Mouse (Mus musculus) hindbrain, embryonic 16.5 days (tissue): ENCODE measurements around the gene Asxl1. TPM values are rescaled to one million over a fixed set of nuclear protein-coding genes. Genes with fewer than 3 reads are reported as not detected.
"Not testable (repeated sequence)": the region's sequence is repeated elsewhere in the genome, so short reads cannot be mapped to it uniquely, and the experiment has no call there.

Source experiments
- ATAC-seq: fragments of 200-750 bp; cut with Nextera tagmentation; 2 replicates; pipeline ENCODE4 v1.8.0; 2017; ENCODE audit warnings: moderate TSS enrichment, moderate library complexity
- H3K27ac ChIP-seq: fragments of 300-500 bp; sonication (generic); 2 replicates; pipeline ENCODE4 v1.5.1; 2014; ENCODE audit warnings: low read depth, mild to moderate bottlenecking, control low read depth, low read length, moderate library complexity
- H3K27me3 ChIP-seq: fragments of 300-500 bp; sonication (generic); replicated peaks from 2 replicates; pipeline ENCODE4 v1.6.1; 2014; ENCODE audit warnings: low read length; ENCODE audit not compliant: control insufficient read depth, insufficient read depth
- H3K36me3 ChIP-seq: fragments of 300-500 bp; sonication (generic); 2 replicates; pipeline ENCODE4 v1.6.1; 2014; ENCODE audit warnings: mild to moderate bottlenecking, low read length, moderate library complexity, mixed read lengths; ENCODE audit not compliant: control insufficient read depth, insufficient read depth
- H3K4me1 ChIP-seq: fragments of 300-500 bp; sonication (generic); 2 replicates; pipeline ENCODE4 v1.6.1; 2014; ENCODE audit warnings: low read depth, low read length; ENCODE audit not compliant: control insufficient read depth, insufficient read depth
- H3K4me2 ChIP-seq: fragments of 300-500 bp; sonication (generic); 2 replicates; pipeline ENCODE4 v1.6.1; 2014; ENCODE audit warnings: mild to moderate bottlenecking, low read length, control low read depth, moderate library complexity
- H3K4me3 ChIP-seq: fragments of 300-500 bp; sonication (generic); 2 replicates; pipeline ENCODE4 v1.5.1; 2014; ENCODE audit warnings: mild to moderate bottlenecking, low read length, control low read depth, moderate library complexity
- H3K9ac ChIP-seq: fragments of 300-500 bp; sonication (generic); 2 replicates; pipeline ENCODE4 v1.6.1; 2014; ENCODE audit warnings: low read depth, mild to moderate bottlenecking, control low read depth, low read length, moderate library complexity
- H3K9me3 ChIP-seq: fragments of 300-500 bp; sonication (generic); 2 replicates; pipeline ENCODE4 v1.6.1; 2014; ENCODE audit warnings: mild to moderate bottlenecking, low read length, moderate library complexity; ENCODE audit not compliant: control insufficient read depth
- WGBS: fragments of 180-500 bp; shearing (Covaris S2); extraction: QIAGEN DNeasy Blood & Tissue Kit; methylation state at CpG from one replicate; pipeline ENCODE4 v1.1.7; 2014; 5-methylcytosine and 5-hydroxymethylcytosine counted together
- polyA plus RNA-seq: library from polyadenylated mRNA; unstranded; fragments of >200 nt; fragmentation: Nextera tagmentation; extraction: Ambion mirVana; gene quantifications from 2 replicates; pipeline ENCODE4 v1.2.1, GENCODE M21; 2015

Asxl1 gene
- polyA plus RNA-seq, 1 experiment from 2014 or later: 7.8 TPM

DNA sequence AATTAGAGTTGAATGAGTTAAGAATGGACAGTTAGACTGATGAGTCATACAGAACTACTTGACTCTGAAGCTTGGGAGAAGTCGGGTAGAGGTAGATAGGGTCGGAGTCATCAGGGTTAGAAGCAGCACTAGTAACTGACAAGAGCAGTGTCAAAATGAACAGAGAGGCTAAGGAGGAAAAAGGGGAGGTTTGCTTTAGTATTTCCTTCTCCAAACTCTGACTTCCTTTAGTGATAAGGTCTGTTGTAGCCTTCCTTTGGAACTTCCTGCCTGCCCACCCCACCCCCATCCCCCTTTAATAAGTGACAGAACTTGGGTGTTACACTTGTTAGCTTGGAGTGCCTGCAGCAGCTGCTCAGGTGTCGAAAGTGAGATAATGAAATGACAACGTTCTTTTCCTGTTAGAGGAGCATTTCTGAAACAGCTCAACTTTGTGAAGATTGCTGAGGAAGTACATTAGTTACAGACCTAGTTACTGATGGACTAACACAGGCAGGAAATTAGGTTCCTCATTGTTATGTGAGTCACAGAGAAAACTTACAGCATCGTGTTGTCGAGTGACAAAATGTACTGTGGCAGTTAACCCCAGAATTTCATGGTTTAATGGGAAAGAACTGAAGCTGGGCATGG lies 5.0 kb downstream of the Asxl1 start:
- Histone ChIP-seq H3K27me3 (no peaks in the 10 kb centered on the region), H3K4me2 (no peak overlapping the region), H3K36me3 (peaks cover 8% of the 10 kb centered on the region; the same call in 1 of the 2 replicates), H3K4me3 (no peak overlapping the region), H3K4me1 (peaks cover 29% of the 10 kb centered on the region), H3K9ac (no peak overlapping the region), H3K27ac (no peak overlapping the region), H3K9me3 (no peaks in the 10 kb centered on the region)
- ATAC-seq: no peak
- WGBS: 45% methylated on average over 6 of the region's 6 CpGs

DNA sequence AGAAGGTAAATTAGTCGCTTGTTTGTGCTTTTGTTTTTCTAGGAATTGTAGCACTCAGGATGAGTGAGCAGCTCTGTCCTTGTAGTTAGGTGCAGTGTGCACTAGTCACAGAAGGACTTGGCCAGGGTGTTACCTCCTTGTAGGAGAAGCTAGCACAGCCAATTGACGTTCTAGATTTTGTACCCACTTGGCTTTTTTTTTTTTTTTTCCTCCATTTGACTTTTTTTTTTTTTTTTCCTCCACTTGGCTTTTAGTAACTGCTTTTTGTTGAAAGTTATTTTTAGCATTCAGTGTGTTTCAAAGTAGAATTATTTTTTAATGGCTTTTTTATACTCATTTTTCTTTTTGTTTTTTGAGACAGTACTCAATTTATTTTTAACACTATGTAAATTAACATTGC lies 9.0 kb downstream of the Asxl1 start:
- H3K27me3 ChIP-seq: no peaks in the 10 kb centered on the region
- H3K36me3 ChIP-seq: peaks cover 21% of the 10 kb centered on the region
- H3K9ac ChIP-seq: no peak overlapping the region
- H3K27ac ChIP-seq: no peak overlapping the region
- no peak overlapping the region for H3K4me2 ChIP-seq
- H3K4me1 ChIP-seq: peaks cover 12% of the 10 kb centered on the region
- ATAC-seq: no peak
- 90% methylated on average over 2 of the region's 2 CpGs for WGBS
- H3K4me3 ChIP-seq: no peak overlapping the region
- H3K9me3 ChIP-seq: no peaks in the 10 kb centered on the region

DNA sequence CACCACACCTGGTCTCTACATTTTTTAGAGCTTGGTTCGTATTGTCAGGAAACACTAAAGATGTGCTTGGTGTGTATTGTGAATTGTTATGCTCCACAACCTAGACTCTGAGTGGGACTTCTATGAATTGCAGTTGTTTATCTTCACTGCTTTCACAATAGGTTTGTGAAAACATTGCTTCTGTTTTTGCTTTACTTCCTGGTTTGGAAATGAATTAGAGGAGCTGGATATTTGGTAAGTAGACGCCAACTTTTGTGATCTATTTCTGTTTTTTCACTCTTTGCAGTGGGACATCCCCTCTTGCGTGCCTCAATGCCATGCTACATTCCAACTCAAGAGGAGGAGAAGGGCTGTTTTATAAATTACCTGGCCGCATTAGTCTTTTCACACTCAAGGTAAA lies 11.2 kb downstream of the Asxl1 start:
- Histone ChIP-seq H3K4me1 (no peaks in the 10 kb centered on the region), H3K4me3 (no peak overlapping the region), H3K27me3 (no peaks in the 10 kb centered on the region), H3K9me3 (no peaks in the 10 kb centered on the region), H3K36me3 (peaks cover 21% of the 10 kb centered on the region), H3K27ac (no peak overlapping the region), H3K4me2 (no peak overlapping the region), H3K9ac (no peak overlapping the region)
- no peak for ATAC-seq
- 91% methylated on average over 4 of the region's 4 CpGs for WGBS

DNA sequence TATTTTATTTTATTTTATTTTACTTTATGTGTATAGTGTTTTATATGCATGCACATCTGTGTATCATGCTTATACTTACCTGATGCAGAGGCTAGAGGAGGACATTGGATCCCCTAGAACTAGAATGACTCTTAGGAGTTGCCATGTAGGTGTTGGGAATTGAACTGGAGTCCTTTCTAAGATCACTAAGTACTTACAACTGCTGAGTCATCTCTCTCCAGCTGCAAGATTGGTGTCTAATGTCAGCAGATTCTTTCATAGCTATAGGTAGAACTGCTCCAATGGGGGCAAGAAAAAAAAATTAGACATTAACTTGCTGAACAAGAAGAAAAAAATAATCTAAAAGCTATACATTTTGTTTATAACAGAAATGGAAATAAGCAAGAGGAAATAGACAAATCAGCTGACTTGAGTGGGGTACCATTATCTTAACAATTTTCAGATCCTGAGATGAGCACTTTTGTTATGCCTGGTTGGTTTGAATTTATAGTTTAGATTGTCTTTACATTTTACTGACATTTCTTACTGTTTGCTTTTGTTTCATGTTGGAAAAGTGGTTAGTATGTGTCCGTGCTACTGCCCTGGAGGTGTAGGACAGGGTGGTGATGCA lies 15.6 kb downstream of the Asxl1 start:
- H3K27ac ChIP-seq: no peak overlapping the region
- no peaks in the 10 kb centered on the region for H3K9me3 ChIP-seq
- H3K4me2 ChIP-seq: no peak overlapping the region
- H3K4me1 ChIP-seq: no peaks in the 10 kb centered on the region
- no peak overlapping the region for H3K4me3 ChIP-seq
- no peak for ATAC-seq
- 100% methylated on average over 1 of the region's 1 CpGs for WGBS
- H3K9ac ChIP-seq: no peak overlapping the region
- no peaks in the 10 kb centered on the region for H3K27me3 ChIP-seq
- H3K36me3 ChIP-seq: peaks cover 16% of the 10 kb centered on the region

DNA sequence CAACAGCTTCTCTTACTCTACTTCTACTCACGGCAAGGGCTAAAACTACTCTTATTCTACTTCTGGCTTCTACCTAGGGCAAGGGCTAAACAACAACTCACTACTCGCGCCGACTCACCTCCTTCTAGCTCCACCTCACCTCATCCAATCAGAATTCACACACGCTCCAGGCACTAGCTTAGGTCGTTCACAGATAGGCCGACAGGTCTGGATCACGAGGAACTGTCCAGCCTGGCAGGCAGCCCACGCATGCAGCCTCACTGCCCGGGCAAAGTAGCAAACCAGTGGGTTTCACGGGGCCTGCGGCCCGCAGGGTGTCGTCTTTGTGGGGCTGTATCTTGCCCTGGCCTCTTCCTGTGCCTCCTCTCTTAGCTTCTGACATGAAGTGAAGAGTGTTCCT lies 18.9 kb downstream of the Asxl1 start:
- H3K9ac ChIP-seq, H3K27me3 ChIP-seq, H3K9me3 ChIP-seq, H3K27ac ChIP-seq, ATAC-seq, H3K4me1 ChIP-seq, H3K4me3 ChIP-seq, H3K4me2 ChIP-seq: not testable (repeated sequence)
- 95% methylated on average over 14 of the region's 14 CpGs for WGBS
- peaks cover 23% of the 10 kb centered on the region for H3K36me3 ChIP-seq

DNA sequence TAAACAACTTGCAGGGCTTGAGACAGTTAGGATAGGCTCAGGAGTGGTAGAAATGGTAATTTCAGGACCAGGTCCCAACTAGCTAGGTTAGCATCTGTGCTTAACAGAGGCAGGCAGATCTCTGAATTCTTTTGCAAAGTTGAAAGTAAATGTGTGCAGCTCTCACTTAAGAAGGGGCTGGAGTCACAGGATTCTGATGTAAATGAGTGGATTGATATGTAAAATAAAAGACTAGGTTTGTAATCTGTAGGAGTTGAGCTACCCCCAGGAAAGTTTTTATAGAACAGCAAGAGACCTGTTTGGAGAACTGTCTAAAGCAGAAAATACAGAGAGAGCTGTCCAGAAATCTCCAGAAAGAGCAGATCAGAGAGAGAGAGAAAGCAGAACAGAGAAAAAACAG lies 25.2 kb downstream of the Asxl1 start:
- Histone ChIP-seq H3K4me3 (no peak overlapping the region), H3K36me3 (peaks cover 20% of the 10 kb centered on the region), H3K9ac (no peak overlapping the region), H3K27ac (no peak overlapping the region), H3K4me2 (no peak overlapping the region), H3K4me1 (0 out of 2 replicates have a peak, but pooled peaks cover 2% of the 10 kb centered on the region), H3K9me3 (no peaks in the 10 kb centered on the region), H3K27me3 (no peaks in the 10 kb centered on the region)
- ATAC-seq: no peak

DNA sequence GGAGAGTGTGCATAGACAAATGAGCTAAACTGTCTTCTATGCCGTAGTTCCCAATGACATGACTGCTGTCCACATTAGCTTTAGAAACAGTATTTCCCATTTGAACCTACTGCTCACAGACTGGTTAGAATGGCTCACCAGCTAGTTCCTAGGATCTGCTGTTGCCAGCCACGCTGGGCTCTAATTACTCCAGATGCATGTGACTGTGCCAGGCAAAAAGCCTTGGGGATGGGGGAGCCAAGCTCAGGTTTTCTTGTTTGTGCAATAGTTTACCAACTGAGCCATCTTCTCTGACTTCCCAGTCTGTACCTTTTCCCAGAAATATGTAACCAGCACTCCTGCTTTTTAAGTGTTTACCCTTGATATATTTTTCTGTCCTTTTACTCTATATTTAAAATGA lies 29.8 kb downstream of the Asxl1 start:
- Histone ChIP-seq H3K4me1 (0 out of 2 replicates have a peak, but pooled peaks cover 2% of the 10 kb centered on the region), H3K27me3 (no peaks in the 10 kb centered on the region), H3K9me3 (no peaks in the 10 kb centered on the region), H3K27ac (no peak overlapping the region), H3K9ac (no peak overlapping the region), H3K4me2 (no peak overlapping the region), H3K36me3 (no peaks in the 10 kb centered on the region), H3K4me3 (no peak overlapping the region)
- WGBS: 62% methylated on average over 2 of the region's 2 CpGs
- ATAC-seq: no peak

DNA sequence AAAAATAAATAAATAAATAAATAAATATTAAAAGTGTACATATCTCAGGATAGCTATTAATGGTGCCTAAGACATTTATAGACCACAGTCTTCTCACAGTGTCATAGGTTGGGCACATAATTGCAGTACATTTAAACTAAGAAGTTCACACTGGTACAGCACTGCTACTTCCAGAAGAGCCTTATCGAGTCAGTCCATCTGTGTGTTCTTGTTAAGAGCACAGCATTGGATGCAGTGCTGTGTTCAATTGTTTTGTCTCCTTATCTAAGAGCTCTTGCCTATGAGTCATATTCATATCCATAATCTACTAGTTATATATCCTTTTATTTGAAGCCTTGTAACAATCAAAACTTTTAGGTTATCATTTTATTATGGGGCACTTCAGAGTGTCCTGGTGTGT lies 34.9 kb downstream of the Asxl1 start:
- Histone ChIP-seq H3K27me3 (no peaks in the 10 kb centered on the region), H3K27ac (no peak overlapping the region), H3K4me2 (no peak overlapping the region), H3K4me3 (no peak overlapping the region), H3K4me1 (no peaks in the 10 kb centered on the region), H3K9me3 (no peaks in the 10 kb centered on the region), H3K9ac (no peak overlapping the region), H3K36me3 (no peaks in the 10 kb centered on the region)
- WGBS: 82% methylated on average over 1 of the region's 1 CpGs
- no peak for ATAC-seq

DNA sequence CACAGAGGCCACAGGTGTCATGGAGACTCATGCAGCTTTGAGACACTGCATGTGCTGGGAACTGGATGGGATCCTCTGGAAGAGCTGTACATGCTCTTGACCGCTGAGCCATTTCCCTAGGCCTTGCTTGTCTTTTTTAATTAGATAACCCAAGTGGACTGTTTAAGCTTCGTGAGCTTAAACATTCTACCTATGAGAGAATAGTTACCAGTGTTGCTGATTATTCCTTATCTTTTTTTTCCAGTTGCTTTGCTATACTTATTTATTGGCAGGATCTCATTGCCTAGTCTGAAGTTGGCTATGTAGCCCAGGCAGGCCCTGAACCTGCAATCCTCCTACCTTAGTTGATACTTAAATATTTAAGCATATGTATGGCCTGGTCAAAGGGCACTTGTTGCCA lies 44.2 kb downstream of the Asxl1 start:
- no peak for ATAC-seq
- Histone ChIP-seq H3K9ac (no peak overlapping the region), H3K27me3 (no peaks in the 10 kb centered on the region), H3K27ac (no peak overlapping the region), H3K4me3 (no peak overlapping the region), H3K9me3 (no peaks in the 10 kb centered on the region), H3K4me2 (no peak overlapping the region), H3K4me1 (no peaks in the 10 kb centered on the region), H3K36me3 (peaks cover 24% of the 10 kb centered on the region)
- 94% methylated on average over 2 of the region's 2 CpGs for WGBS
